Mouse (Mus musculus) kidney, adult 2 months (tissue): ENCODE data around the gene Tex26.

Source experiments
- CTCF ChIP-seq: fragments of 200-500 bp; conservative IDR thresholded peaks from 2 replicates; pipeline ENCODE4 v1.5.1; 2011; ENCODE audit warnings: low read depth, mild to moderate bottlenecking, control low read depth, low read length, moderate library complexity, mixed read lengths; ENCODE audit not compliant: insufficient read depth, insufficient read length
- POLR2A ChIP-seq: fragments of 200-500 bp; IDR thresholded peaks from one replicate; pipeline ENCODE4 v1.6.1; 2011; ENCODE audit warnings: low read depth, low read length, control low read depth

DNA sequence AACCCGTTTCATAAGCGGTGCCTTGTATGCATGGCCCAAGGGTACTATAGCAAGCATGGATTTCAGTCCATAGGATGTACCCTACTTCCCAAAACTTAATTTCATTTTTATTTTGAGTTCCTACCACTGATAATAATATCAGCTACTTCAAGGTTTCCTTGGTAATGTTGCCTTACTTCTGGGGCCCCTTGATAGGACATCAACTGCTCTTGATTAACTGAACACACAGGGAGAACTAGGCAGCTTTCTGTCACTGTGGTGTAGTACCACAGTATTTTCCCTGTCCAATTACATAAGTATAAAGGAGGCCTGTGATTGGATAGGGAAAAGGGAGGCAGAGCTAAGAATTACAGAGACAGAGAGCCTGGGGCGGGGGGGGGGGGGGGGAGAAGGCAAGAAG is 75.4 kb downstream of the Tex26 start:
- no peak for TF ChIP-seq CTCF
- TF ChIP-seq POLR2A, result no peak
